Mouse (Mus musculus) spleen, adult 18-20 months (tissue): ENCODE data around the gene Lrrc15.

Experiments used
- DNase-seq, 2 experiments: peaks; one replicate each; pipeline ENCODE4 v3.0.0; 2022; ENCODE audit warnings: mixed read lengths in 2 of 2

The Lrrc15 gene

DNA sequence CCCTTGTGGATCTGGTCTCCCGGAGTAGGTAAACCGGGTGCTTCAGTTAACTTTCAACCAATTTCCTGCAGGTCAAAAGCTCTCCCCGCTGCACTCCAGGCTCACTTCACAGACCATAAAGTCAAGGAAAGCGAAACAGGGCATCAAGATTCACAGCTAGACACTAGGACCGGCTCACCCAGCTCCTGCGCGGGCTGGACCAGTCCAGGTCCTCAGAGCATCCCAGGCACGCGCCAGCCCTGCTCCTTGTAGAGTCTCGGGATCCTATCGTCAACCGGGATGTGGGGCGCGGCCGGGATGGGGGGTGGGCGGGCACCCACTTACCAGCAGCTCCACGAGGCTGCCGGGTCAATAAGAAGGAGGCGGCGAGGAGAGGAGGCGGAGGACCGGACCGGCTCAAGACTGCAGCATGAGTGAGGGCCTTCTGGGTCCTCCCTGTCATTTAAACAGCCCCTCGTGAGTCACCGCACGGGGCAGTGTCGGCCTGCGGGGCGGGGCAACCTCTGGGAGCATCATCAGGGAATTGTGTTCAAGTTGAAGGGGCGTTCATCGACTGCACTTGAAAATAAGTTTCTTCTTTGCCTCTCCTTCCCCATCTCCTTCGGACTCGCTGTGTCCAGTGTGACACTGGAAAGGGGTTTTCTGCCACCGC is at the start of gene Lrrc15:
TSS of gene Lrrc15 (minus strand) at position 413 of the 652 bp plus-strand sequence.
- DNase-seq, result no peak

GRCm38 (mm10) chr16:30314236-30314635 is 31.2 kb upstream of the Lrrc15 start:
- no peak for DNase-seq

- no peak for DNase-seq
Measured at GRCm38 (mm10) chr16:30310647-30311046, 27.6 kb upstream of the Lrrc15 start, which contains the start of gene Gp5. Gene Gp5 (minus strand): TSS chr16:30310779.

GRCm38 (mm10) chr16:30310171-30310515 is 27.1 kb upstream of the Lrrc15 start:
- no peak for DNase-seq

DNA sequence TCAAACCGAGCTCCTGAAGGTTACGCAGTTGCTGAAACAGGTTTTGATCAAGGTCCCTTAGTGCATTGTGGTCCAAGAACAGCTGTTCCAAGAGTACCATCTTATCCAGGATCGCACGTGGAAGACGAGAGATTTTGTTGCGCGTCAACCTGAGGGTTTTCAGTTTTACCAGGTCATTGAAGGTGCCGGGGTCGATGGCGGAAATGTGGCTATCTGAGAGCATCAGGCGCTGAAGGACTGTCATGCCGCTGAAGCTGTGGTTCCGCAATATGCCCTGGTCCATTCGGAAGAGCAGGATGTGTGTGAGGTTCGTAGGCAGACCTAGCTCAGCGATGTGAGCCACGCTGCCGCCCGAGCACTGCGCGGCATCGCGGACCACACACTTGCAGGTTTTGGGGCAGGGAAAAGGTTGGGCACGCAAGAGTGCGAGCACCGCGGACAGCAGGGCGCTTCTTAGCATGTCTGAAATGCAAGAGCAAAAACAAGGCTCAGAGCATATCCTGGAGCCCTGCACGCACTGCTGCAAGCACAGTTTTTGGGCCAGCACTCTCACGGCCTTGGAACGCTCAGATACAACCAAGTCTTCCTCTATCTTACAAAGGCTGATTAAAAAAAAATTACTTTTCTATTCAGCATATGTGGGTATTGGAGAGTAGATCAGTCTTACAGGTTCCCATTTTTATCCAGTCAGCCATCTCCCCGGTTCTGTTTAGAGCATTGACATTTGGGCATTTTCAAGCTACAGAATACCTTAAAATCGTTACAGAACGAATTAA is 26.5 kb upstream of the Lrrc15 start:
- DNase-seq, result peak in 1 of 2 experiments; percentile 6

DNA sequence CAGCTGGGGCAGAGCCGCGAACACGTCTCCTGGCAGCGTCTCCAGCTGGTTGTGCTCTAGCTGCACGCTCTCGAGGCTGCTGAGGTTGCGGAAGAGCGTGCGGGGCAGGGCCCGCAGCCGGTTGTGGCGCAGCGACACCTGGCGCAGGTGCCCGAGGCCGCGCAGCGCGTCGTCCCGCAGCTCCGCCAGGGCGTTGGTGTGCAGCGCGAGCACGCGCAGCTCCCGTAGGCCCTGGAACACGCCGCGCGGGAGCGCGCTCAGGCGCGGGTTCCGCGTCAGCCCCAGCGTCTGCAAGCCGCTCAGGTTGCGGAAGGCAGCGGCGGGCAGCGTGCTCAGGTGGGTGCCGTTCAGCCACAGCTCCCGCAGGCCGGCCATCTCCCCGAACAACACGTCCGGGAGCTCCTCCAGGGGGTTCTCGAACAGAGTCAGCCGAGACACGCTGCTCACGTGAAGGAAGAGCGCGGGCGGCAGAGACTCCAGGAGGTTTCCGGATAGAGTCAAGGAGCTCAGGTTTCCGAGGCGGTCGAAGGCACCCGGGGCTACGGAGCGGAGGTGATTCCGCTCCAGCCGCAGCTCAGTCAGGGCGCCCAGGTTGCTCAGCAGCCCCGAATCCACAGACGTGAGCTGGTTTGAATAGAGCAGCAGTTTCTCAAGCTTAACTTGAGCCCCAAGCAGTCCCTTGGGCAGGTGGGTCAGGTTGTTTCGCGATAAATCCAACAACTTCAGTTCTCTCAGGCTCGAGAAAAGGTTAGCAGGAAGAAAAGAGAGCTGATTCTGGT is 25.7 kb upstream of the Lrrc15 start:
- DNase-seq, result peak in 1 of 2 experiments; percentile 14

DNA sequence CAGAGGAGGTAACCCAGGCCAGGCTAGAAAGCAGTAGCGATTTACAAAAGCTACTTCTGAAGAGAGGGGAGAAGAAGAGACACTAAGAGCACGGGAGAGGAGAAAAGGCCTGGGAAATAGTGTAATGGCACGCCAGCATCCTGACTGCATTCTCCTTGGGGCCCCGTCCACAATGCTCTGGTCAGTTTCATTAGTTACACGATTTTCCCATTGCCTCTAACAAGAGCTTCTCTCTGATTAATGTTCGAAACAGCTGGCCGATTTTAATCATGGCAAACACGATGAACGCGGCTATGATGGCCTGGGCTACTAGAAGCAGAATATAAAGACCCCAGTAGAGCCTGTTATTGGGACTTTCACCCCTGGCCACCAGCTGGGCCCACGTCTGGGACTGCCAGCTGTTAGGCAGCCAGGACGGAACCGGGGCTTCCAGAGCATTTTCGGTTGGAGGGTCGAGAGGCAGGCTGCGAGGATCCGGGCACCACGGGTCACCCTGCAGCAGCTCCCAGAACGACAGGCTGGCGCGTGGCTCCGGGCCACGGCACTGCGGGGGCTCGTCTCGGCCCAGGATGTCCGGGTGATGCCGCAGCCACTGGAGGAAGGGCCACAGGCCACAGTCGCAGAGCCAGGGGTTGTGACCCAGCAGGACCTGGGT is 25.0 kb upstream of the Lrrc15 start:
- DNase-seq, result peak in 1 of 2 experiments; percentile 6

GRCm38 (mm10) chr16:30307306-30307705 is 24.2 kb upstream of the Lrrc15 start:
- DNase-seq, result no peak

DNA sequence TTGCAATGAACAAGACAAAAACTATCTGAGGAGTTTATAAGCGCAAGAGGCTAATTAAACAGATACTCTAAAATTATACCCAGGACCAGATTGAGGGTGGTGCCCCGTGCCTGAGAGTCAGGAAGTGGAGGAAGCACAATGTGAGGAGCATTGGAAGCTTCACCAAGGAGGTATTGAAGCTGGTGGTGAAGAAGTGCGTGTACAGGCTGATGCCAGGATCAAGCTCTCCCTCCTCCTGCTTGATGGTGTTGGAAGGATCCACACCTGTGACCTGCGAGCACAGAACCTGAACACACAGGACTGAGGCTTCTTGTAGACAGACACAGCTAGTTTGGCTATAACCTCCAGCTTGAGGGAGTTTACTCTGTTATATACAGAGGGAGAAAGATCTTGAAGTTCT is 23.0 kb upstream of the Lrrc15 start:
- DNase-seq, result no peak

GRCm38 (mm10) chr16:30304236-30304635 is 21.2 kb upstream of the Lrrc15 start:
- DNase-seq, result no peak

- DNase-seq, result no peak
Measured at GRCm38 (mm10) chr16:30303411-30303810, 20.4 kb upstream of the Lrrc15 start.

GRCm38 (mm10) chr16:30302686-30303085 is 19.6 kb upstream of the Lrrc15 start:
- no peak for DNase-seq

GRCm38 (mm10) chr16:30299711-30300277 is 16.7 kb upstream of the Lrrc15 start:
- DNase-seq, result no peak

DNA sequence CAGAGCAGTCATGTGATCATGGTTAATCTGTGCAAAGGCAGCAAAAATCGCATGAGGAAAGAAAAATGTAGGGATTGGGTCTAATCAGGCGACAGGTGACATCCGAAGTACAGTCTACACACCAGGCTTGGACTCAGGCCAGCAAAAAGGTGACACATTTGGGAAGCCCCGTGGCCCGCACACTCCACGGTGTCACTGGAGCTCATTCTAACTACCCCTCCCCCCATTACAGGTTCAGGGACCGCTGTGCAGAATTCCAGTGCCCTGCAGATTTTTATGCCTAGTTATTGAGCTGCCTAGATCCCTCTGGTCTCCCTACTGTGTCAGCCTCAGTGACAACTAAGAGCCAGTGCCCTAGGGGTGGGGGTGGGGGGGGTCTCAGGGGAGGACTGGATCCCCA is 14.4 kb upstream of the Lrrc15 start:
- DNase-seq, result no peak

GRCm38 (mm10) chr16:30296601-30297275 is 13.7 kb upstream of the Lrrc15 start:
- no peak for DNase-seq

- no peak for DNase-seq
Measured at GRCm38 (mm10) chr16:30295106-30295505, 12.1 kb upstream of the Lrrc15 start.

- no peak for DNase-seq
Measured at GRCm38 (mm10) chr16:30290436-30290835, 7.4 kb upstream of the Lrrc15 start.

DNA sequence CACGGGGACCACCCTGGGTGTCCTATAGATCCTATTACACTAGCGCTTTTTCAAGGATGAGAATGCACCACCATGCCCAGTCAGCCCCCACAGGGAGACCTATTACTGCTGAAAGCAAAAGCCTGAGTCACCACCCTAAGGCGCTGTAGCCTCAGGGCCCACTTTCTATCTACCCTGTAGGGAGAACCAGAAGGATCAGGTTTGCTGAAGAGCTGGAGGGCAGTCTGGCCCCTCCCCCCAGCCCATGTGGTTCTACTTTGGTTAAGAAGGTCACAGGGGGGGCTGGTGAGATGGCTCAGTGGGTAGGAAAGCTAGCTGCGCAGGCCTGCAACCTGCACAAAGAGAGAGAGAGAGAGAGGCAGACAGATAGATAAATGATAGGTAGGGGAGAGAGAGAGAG is 2.6 kb upstream of the Lrrc15 start:
- no peak for DNase-seq

- DNase-seq, result peak in 1 of 2 experiments; percentile 31
Measured at GRCm38 (mm10) chr16:30283743-30284337, 784 bp upstream of the Lrrc15 start.

GRCm38 (mm10) chr16:30280676-30281297 is 2.3 kb downstream of the Lrrc15 start:
- no peak for DNase-seq

DNA sequence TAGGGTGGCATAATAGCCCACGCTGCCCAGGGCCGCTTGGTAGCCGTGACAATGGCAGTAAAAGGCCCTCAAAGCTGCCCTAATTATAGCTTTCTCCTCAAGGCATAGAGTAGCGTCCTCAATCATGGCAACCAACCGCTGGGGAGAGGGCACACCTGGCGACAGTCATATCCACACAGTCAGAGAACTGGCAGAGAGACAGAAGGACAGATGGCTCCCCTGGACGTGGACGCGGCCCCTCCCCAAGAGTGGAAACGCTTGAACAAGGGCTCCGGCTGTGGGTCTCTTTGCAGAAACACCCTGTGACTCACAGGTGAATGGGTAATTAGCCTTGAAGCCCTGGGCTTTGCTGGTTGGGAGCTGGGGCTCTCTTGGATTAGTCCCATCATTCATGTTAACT is 4.7 kb downstream of the Lrrc15 start:
- DNase-seq, result no peak
